Mouse (Mus musculus): ENCODE measurements around the gene Wasf1.

DNA sequence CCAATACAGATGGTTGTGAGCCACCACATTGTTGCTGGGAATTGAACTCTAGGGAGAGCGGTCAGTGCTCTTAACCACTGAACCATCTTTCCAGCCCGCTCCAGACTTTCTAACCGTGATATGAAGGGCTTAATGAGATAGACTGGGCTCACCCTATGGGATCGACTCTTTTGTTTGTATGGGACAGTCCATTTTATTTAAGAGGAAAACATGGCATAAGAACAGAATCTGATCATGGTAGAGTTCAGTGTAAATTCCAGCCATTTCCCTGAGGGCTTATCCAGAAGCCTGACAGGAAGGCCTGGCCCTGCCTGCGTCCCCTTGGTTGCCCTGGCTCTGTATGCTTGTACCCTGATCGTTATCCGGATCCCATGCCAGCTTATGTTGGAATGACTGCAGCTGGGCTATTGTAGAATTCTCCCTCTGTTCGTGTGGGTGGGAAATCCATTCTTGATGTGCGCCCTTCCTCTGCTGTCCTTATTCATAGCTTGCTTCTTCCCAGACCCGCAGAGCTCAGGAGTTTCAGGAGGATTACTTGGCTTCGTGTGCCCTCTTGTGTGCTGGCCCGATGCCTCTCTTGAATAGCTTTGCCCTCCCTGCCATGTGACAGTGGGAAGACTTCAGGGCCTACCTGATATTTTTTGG, 87.4 kb downstream of the Wasf1 start:
- TF ChIP-seq EP300 (optimal IDR thresholded peaks at IDR 0.05) (no peak), CTCF (IDR thresholded peaks at IDR 0.05; ENCODE audit: low read depth) (peak; percentile 8; the same call in 1 of the 2 replicates)
